Mouse (Mus musculus): ENCODE results near the gene Zswim3.

- TF ChIP-seq POLR2A (IDR thresholded peaks at IDR 0.05; ENCODE audit: control insufficient read depth, extremely low read depth, insufficient read depth, low read length, poor library complexity) (no peak), CTCF (IDR thresholded peaks at IDR 0.05; ENCODE audit: borderline replicate concordance, control insufficient read depth, extremely low read depth, insufficient read depth, low read length, poor library complexity) (no peak)
These were observed 26.9 kb upstream of the Zswim3 start for GRCm38 (mm10) chr2:164778015-164778287.
